Comparison of ENCODE assay signal across 26 mouse cellular contexts in genomic region chr4:88744207-88744606, GRCm38 (mm10). TPM values are rescaled to one million over a fixed set of nuclear protein-coding genes. Genes with fewer than 3 reads are reported as not detected.
DNase-seq lines count a peak whose midpoint lies in the region; ATAC-seq and TF ChIP-seq lines count a peak whose summit lies in the region.
"Had no signal": no experiment of that assay in that cellular context is flagged by ENCODE, and none has a peak within 500 bp of the region (broad histone marks: within the 10 kb centered on the region; RNA-seq: fewer than 3 reads in every experiment).

No protein-coding gene starts in this region.

- 59% methylated on average over 3 of the region's 3 CpGs for WGBS in cerebellum, adult 2 months
- WGBS in liver, adult 2 months: 59% methylated on average over 3 of the region's 3 CpGs
- 55% methylated on average over 3 of the region's 3 CpGs for WGBS in liver, embryonic 12.5 days (ENCODE audit: insufficient replicate concordance)
- WGBS in forebrain, embryonic 12.5 days: 72% methylated on average over 3 of the region's 3 CpGs
- WGBS in forebrain, postnatal 0 days: 61% methylated on average over 3 of the region's 3 CpGs

- TF ChIP-seq CTCF in cerebellum, adult 2 months (IDR thresholded peaks at IDR 0.05; ENCODE audit: borderline replicate concordance, insufficient read depth, low read depth, low read length): peak; percentile 44; the same call in 1 of the 2 replicates
- TF ChIP-seq CTCF in liver, adult 2 months (IDR thresholded peaks at IDR 0.05; ENCODE audit: low read depth, low read length): peak; percentile 39
- no peak for TF ChIP-seq CTCF in forebrain, postnatal 0 days (IDR thresholded peaks at IDR 0.05; ENCODE audit: low read depth)

- no peak overlapping the region for H3K27ac ChIP-seq in cerebellum, adult 2 months (ENCODE audit: insufficient read depth, low read length)
- no peak overlapping the region for H3K27ac ChIP-seq in liver, adult 2 months (replicated peaks; ENCODE audit: insufficient read depth, low read depth, low read length)
- H3K27ac ChIP-seq in liver, embryonic 12.5 days: no peak overlapping the region
- H3K27ac ChIP-seq in forebrain, embryonic 12.5 days: no peak overlapping the region
- no peak overlapping the region for H3K27ac ChIP-seq in forebrain, postnatal 0 days (ENCODE audit: low read depth, low read length)
- H3K27ac ChIP-seq: heart, embryonic 15.5 days; hindbrain, embryonic 12.5 days; limb, embryonic 12.5 days; macrophage had no signal

- no peaks in the 10 kb centered on the region for H3K9me3 ChIP-seq in liver, embryonic 12.5 days (replicated peaks)
- H3K9me3 ChIP-seq in forebrain, embryonic 12.5 days: no peaks in the 10 kb centered on the region
- no peaks in the 10 kb centered on the region for H3K9me3 ChIP-seq in forebrain, postnatal 0 days (ENCODE audit: low read length)
- H3K9me3 ChIP-seq: heart, embryonic 15.5 days; hindbrain, embryonic 12.5 days; limb, embryonic 12.5 days had no signal

- H3K9ac ChIP-seq in liver, adult 2 months (ENCODE audit: low read depth, low read length): no peak overlapping the region
- no peak overlapping the region for H3K9ac ChIP-seq in liver, embryonic 12.5 days
- no peak overlapping the region for H3K9ac ChIP-seq in forebrain, embryonic 12.5 days
- no peak overlapping the region for H3K9ac ChIP-seq in forebrain, postnatal 0 days
- H3K9ac ChIP-seq: heart, embryonic 15.5 days; hindbrain, embryonic 12.5 days; limb, embryonic 12.5 days had no signal

- H3K36me3 ChIP-seq in liver, adult 2 months (ENCODE audit: control insufficient read depth, insufficient read depth, low read length): no peaks in the 10 kb centered on the region
- H3K36me3 ChIP-seq in liver, embryonic 12.5 days: no peaks in the 10 kb centered on the region
- no peaks in the 10 kb centered on the region for H3K36me3 ChIP-seq in forebrain, embryonic 12.5 days (replicated peaks)
- H3K36me3 ChIP-seq in forebrain, postnatal 0 days (ENCODE audit: insufficient read depth): no peaks in the 10 kb centered on the region
- H3K36me3 ChIP-seq: heart, embryonic 15.5 days; hindbrain, embryonic 12.5 days; limb, embryonic 12.5 days had no signal

- no peak for DNase-seq in cerebellum, adult 2 months
- DNase-seq in cerebellum, adult 9-11 months: no peak
- no peak for DNase-seq in liver, adult 2 months (ENCODE audit: extremely low read depth, low read depth, low spot score)
- peak; percentile 57 for DNase-seq in 416B (ENCODE audit: low read depth)
- no peak for DNase-seq in forebrain, postnatal 0 days
- DNase-seq: cerebellum, postnatal 25 days; kidney, postnatal 10 days; midbrain, embryonic 14.5 days; thymus, postnatal 36 days had no signal

- H3K79me2 ChIP-seq in liver, adult 2 months (ENCODE audit: control insufficient read depth, insufficient read depth, low read length): no peaks in the 10 kb centered on the region

- H3K4me2 ChIP-seq in liver, embryonic 12.5 days: no peak overlapping the region
- H3K4me2 ChIP-seq in forebrain, embryonic 12.5 days: no peak overlapping the region
- no peak overlapping the region for H3K4me2 ChIP-seq in forebrain, postnatal 0 days (ENCODE audit: low read depth)
- H3K4me2 ChIP-seq: heart, embryonic 15.5 days; hindbrain, embryonic 12.5 days; limb, embryonic 12.5 days had no signal

- ATAC-seq in liver, embryonic 12.5 days: no peak
- ATAC-seq in activated CD4-positive, CD25-positive, alpha-beta regulatory T cell, adult 4 months: peak; percentile 32
- no peak for ATAC-seq in forebrain, embryonic 12.5 days (ENCODE audit: low FRiP score)
- ATAC-seq in forebrain, postnatal 0 days: no peak
- ATAC-seq: forebrain, embryonic 14.5 days had no signal

- TF ChIP-seq POLR2A in cerebellum, adult 2 months (IDR thresholded peaks at IDR 0.05; ENCODE audit: borderline replicate concordance, insufficient read depth, low read length): no peak
- TF ChIP-seq POLR2A in liver, adult 2 months (IDR thresholded peaks at IDR 0.05; ENCODE audit: extremely low read depth, insufficient read depth, low read length): no peak

- H3K27me3 ChIP-seq in cerebellum, adult 2 months (ENCODE audit: control insufficient read depth, insufficient read depth, low read length): no peaks in the 10 kb centered on the region
- H3K27me3 ChIP-seq in liver, adult 2 months (ENCODE audit: control insufficient read depth, insufficient read depth, low read length): no peaks in the 10 kb centered on the region
- H3K27me3 ChIP-seq in liver, embryonic 12.5 days (replicated peaks): no peaks in the 10 kb centered on the region
- H3K27me3 ChIP-seq in forebrain, embryonic 12.5 days: no peaks in the 10 kb centered on the region
- no peaks in the 10 kb centered on the region for H3K27me3 ChIP-seq in forebrain, postnatal 0 days (ENCODE audit: insufficient read depth, low read length)
- H3K27me3 ChIP-seq: heart, embryonic 15.5 days; hindbrain, embryonic 12.5 days had no signal

- H3K4me3 ChIP-seq in cerebellum, adult 2 months (replicated peaks; ENCODE audit: insufficient read depth, low read depth, low read length): no peak overlapping the region
- no peak overlapping the region for H3K4me3 ChIP-seq in liver, adult 2 months (ENCODE audit: insufficient read depth, low read depth, low read length)
- H3K4me3 ChIP-seq in liver, embryonic 12.5 days: no peak overlapping the region
- no peak overlapping the region for H3K4me3 ChIP-seq in forebrain, embryonic 12.5 days (replicated peaks)
- no peak overlapping the region for H3K4me3 ChIP-seq in forebrain, postnatal 0 days (ENCODE audit: low read depth, low read length)
- H3K4me3 ChIP-seq: heart, embryonic 15.5 days; hindbrain, embryonic 12.5 days; limb, embryonic 12.5 days; myocyte had no signal

- no peaks in the 10 kb centered on the region for H3K4me1 ChIP-seq in cerebellum, adult 2 months (ENCODE audit: control insufficient read depth, insufficient read depth, low read length)
- no peaks in the 10 kb centered on the region for H3K4me1 ChIP-seq in liver, adult 2 months (ENCODE audit: control insufficient read depth, insufficient read depth, low read length)
- no peaks in the 10 kb centered on the region for H3K4me1 ChIP-seq in liver, embryonic 12.5 days
- no peaks in the 10 kb centered on the region; the same call in 1 of the 2 replicates for H3K4me1 ChIP-seq in forebrain, embryonic 12.5 days
- no peaks in the 10 kb centered on the region for H3K4me1 ChIP-seq in forebrain, postnatal 0 days (ENCODE audit: insufficient read depth)
- H3K4me1 ChIP-seq: heart, embryonic 15.5 days had no signal

RNA-seq across cellular contexts. Expression of gene Gm13271, which starts 10.5 kb away (rescaled TPM):
- polyA plus RNA-seq in cerebellum, adult 2 months (2012; rRNA removed): not detected in 2 replicates
- total RNA-seq in liver, adult 2 months (2014; rRNA removed): not detected in 2 replicates
- polyA plus RNA-seq in liver, adult 2 months (2012; rRNA removed): not detected in 2 replicates
- polyA plus RNA-seq in liver, embryonic 12.5 days (2016; fragmentation: Nextera tagmentation; extraction: Ambion mirVana): not detected in 2 replicates
- polyA plus RNA-seq in activated CD4-positive, CD25-positive, alpha-beta regulatory T cell, adult 4 months (2017; shearing (Covaris generic)): not detected
- polyA plus RNA-seq in forebrain, embryonic 12.5 days (2016; fragmentation: Nextera tagmentation; extraction: Ambion mirVana): not detected in 2 replicates
- not detected in 2 replicates for total RNA-seq in forebrain, postnatal 0 days (2014; rRNA removed)
- polyA plus RNA-seq in forebrain, postnatal 0 days (2015; fragmentation: Nextera tagmentation; extraction: Ambion mirVana): not detected in 2 replicates
- total RNA-seq: adrenal gland, postnatal 4 days; ES-E14; granulocyte monocyte progenitor cell, adult 5-6 weeks; layer of hippocampus, adult 8-10 months; left cerebral cortex, adult 8-10 months had no signal
- polyA plus RNA-seq: forebrain, embryonic 14.5 days; heart, embryonic 15.5 days; hindbrain, embryonic 12.5 days; intestine, embryonic 14.5 days; limb, embryonic 12.5 days; liver, embryonic 16.5 days; macrophage; midbrain, embryonic 14.5 days; myocyte; small intestine, adult 2 months had no signal

RNA-seq across cellular contexts. Expression of gene Gm13283, which starts 15.7 kb away (rescaled TPM):
- polyA plus RNA-seq in cerebellum, adult 2 months (2012; rRNA removed): not detected in 2 replicates
- total RNA-seq in liver, adult 2 months (2014; rRNA removed): not detected in 2 replicates
- not detected in 2 replicates for polyA plus RNA-seq in liver, adult 2 months (2012; rRNA removed)
- not detected in 2 replicates for polyA plus RNA-seq in liver, embryonic 12.5 days (2016; fragmentation: Nextera tagmentation; extraction: Ambion mirVana)
- polyA plus RNA-seq in activated CD4-positive, CD25-positive, alpha-beta regulatory T cell, adult 4 months (2017; shearing (Covaris generic)): under 1 TPM in 1 of 2 experiments, not detected in 1; 0.37 TPM
- polyA plus RNA-seq in forebrain, embryonic 12.5 days (2016; fragmentation: Nextera tagmentation; extraction: Ambion mirVana): 0.15 and 0.18 TPM in 2 replicates
- not detected in 2 replicates for total RNA-seq in forebrain, postnatal 0 days (2014; rRNA removed)
- not detected in 2 replicates for polyA plus RNA-seq in forebrain, postnatal 0 days (2015; fragmentation: Nextera tagmentation; extraction: Ambion mirVana)
- total RNA-seq: adrenal gland, postnatal 4 days; ES-E14; layer of hippocampus, adult 8-10 months; left cerebral cortex, adult 8-10 months had no signal
- polyA plus RNA-seq: forebrain, embryonic 14.5 days; liver, embryonic 16.5 days; macrophage; midbrain, embryonic 14.5 days; myocyte had no signal

RNA-seq across cellular contexts. Expression of gene Klhl9, which starts 21.9 kb away (rescaled TPM):
- 43.6 and 44.7 TPM in 2 replicates for polyA plus RNA-seq in cerebellum, adult 2 months (2012; rRNA removed)
- total RNA-seq in liver, adult 2 months (2014; rRNA removed): 60.3 and 68.1 TPM in 2 replicates
- polyA plus RNA-seq in liver, adult 2 months (2012; rRNA removed): 9.8 and 10.2 TPM in 2 replicates
- 38.0 and 38.7 TPM in 2 replicates for polyA plus RNA-seq in liver, embryonic 12.5 days (2016; fragmentation: Nextera tagmentation; extraction: Ambion mirVana)
- 10 to 100 TPM; 31.9 to 33.2 TPM for polyA plus RNA-seq in activated CD4-positive, CD25-positive, alpha-beta regulatory T cell, adult 4 months (2017; shearing (Covaris generic))
- 142 and 149 TPM in 2 replicates for polyA plus RNA-seq in forebrain, embryonic 12.5 days (2016; fragmentation: Nextera tagmentation; extraction: Ambion mirVana)
- 171 and 176 TPM in 2 replicates for total RNA-seq in forebrain, postnatal 0 days (2014; rRNA removed)
- polyA plus RNA-seq in forebrain, postnatal 0 days (2015; fragmentation: Nextera tagmentation; extraction: Ambion mirVana): 65.8 and 78.1 TPM in 2 replicates

RNA-seq across cellular contexts. Expression of gene Gm26566, which starts 22.6 kb away (rescaled TPM):
- 0.59 and 1.2 TPM in 2 replicates for polyA plus RNA-seq in cerebellum, adult 2 months (2012; rRNA removed)
- total RNA-seq in liver, adult 2 months (2014; rRNA removed): 0.18 TPM in 1 of 2 replicates, not detected in the other
- not detected in 2 replicates for polyA plus RNA-seq in liver, adult 2 months (2012; rRNA removed)
- polyA plus RNA-seq in liver, embryonic 12.5 days (2016; fragmentation: Nextera tagmentation; extraction: Ambion mirVana): 0.29 and 0.43 TPM in 2 replicates
- polyA plus RNA-seq in activated CD4-positive, CD25-positive, alpha-beta regulatory T cell, adult 4 months (2017; shearing (Covaris generic)): not detected
- 1.6 and 2.4 TPM in 2 replicates for polyA plus RNA-seq in forebrain, embryonic 12.5 days (2016; fragmentation: Nextera tagmentation; extraction: Ambion mirVana)
- 1.2 and 2.9 TPM in 2 replicates for total RNA-seq in forebrain, postnatal 0 days (2014; rRNA removed)
- polyA plus RNA-seq in forebrain, postnatal 0 days (2015; fragmentation: Nextera tagmentation; extraction: Ambion mirVana): 0.84 and 1.1 TPM in 2 replicates
- total RNA-seq: granulocyte monocyte progenitor cell, adult 5-6 weeks had no signal
- polyA plus RNA-seq: macrophage had no signal

RNA-seq across cellular contexts. Expression of gene Gm13290, which starts 29.4 kb away (rescaled TPM):
- polyA plus RNA-seq in cerebellum, adult 2 months (2012; rRNA removed): not detected in 2 replicates
- not detected in 2 replicates for total RNA-seq in liver, adult 2 months (2014; rRNA removed)
- polyA plus RNA-seq in liver, adult 2 months (2012; rRNA removed): not detected in 2 replicates
- not detected in 2 replicates for polyA plus RNA-seq in liver, embryonic 12.5 days (2016; fragmentation: Nextera tagmentation; extraction: Ambion mirVana)
- polyA plus RNA-seq in activated CD4-positive, CD25-positive, alpha-beta regulatory T cell, adult 4 months (2017; shearing (Covaris generic)): not detected
- polyA plus RNA-seq in forebrain, embryonic 12.5 days (2016; fragmentation: Nextera tagmentation; extraction: Ambion mirVana): 0.55 TPM in 1 of 2 replicates, not detected in the other
- not detected in 2 replicates for total RNA-seq in forebrain, postnatal 0 days (2014; rRNA removed)
- not detected in 2 replicates for polyA plus RNA-seq in forebrain, postnatal 0 days (2015; fragmentation: Nextera tagmentation; extraction: Ambion mirVana)
- total RNA-seq: adrenal gland, postnatal 4 days; ES-E14; granulocyte monocyte progenitor cell, adult 5-6 weeks; layer of hippocampus, adult 8-10 months; left cerebral cortex, adult 8-10 months had no signal
- polyA plus RNA-seq: forebrain, embryonic 14.5 days; hindbrain, embryonic 12.5 days; intestine, embryonic 14.5 days; liver, embryonic 16.5 days; macrophage; midbrain, embryonic 14.5 days; small intestine, adult 2 months had no signal
